Mouse (Mus musculus) right cerebral cortex, adult 2 months (tissue): ENCODE results near the gene Col6a3.

Source experiments
- DNase-seq, 2 experiments: peaks; one replicate each; pipeline ENCODE4 v3.0.0; 2021 to 2022; ENCODE audit warnings: low spot score in 2 of 2

Col6a3 gene

GRCm38 (mm10) chr1:90797276-90797891, 46.4 kb downstream of the Col6a3 start:
- DNase-seq, result peak; percentile 11 to 13

GRCm38 (mm10) chr1:90793368-90793767, 50.4 kb downstream of the Col6a3 start:
- no peak for DNase-seq

- no peak for DNase-seq
Observed at GRCm38 (mm10) chr1:90790925-90791324, 52.8 kb downstream of the Col6a3 start.

GRCm38 (mm10) chr1:90789506-90789905, 54.3 kb downstream of the Col6a3 start:
- peak in 1 of 2 experiments; percentile 7 for DNase-seq

GRCm38 (mm10) chr1:90780446-90780845, 63.3 kb downstream of the Col6a3 start:
- no peak for DNase-seq

- no peak for DNase-seq
Observed at GRCm38 (mm10) chr1:90779072-90779471, 64.7 kb downstream of the Col6a3 start.

- no peak for DNase-seq
Observed at GRCm38 (mm10) chr1:90775477-90776241, 68.1 kb downstream of the Col6a3 start.

GRCm38 (mm10) chr1:90771172-90771571, 72.6 kb downstream of the Col6a3 start:
- no peak for DNase-seq

GRCm38 (mm10) chr1:90770027-90770426, 73.7 kb downstream of the Col6a3 start:
- no peak for DNase-seq

GRCm38 (mm10) chr1:90769301-90769700, 74.5 kb downstream of the Col6a3 start:
- DNase-seq, result no peak

GRCm38 (mm10) chr1:90758091-90758673, 85.6 kb downstream of the Col6a3 start:
- DNase-seq, result no peak

GRCm38 (mm10) chr1:90753869-90754563, 89.8 kb downstream of the Col6a3 start:
- peak; percentile 53 to 57 for DNase-seq

- DNase-seq, result peak; percentile 64 to 68
Observed at GRCm38 (mm10) chr1:90751221-90751620, 92.5 kb downstream of the Col6a3 start.

GRCm38 (mm10) chr1:90750169-90750568, 93.6 kb downstream of the Col6a3 start:
- no peak for DNase-seq

- DNase-seq, result peak; percentile 37 to 47
Observed at GRCm38 (mm10) chr1:90748544-90748943, 95.2 kb downstream of the Col6a3 start.

- peak; percentile 47 to 56 for DNase-seq
Observed at GRCm38 (mm10) chr1:90743941-90744386, 99.8 kb downstream of the Col6a3 start.

- DNase-seq, result no peak
Observed at GRCm38 (mm10) chr1:90743445-90743844, 100.3 kb downstream of the Col6a3 start.

GRCm38 (mm10) chr1:90742641-90743040, 101.1 kb downstream of the Col6a3 start:
- no peak for DNase-seq

GRCm38 (mm10) chr1:90740216-90741170, 103.3 kb downstream of the Col6a3 start:
- no peak for DNase-seq

GRCm38 (mm10) chr1:90738913-90739312, 104.9 kb downstream of the Col6a3 start:
- no peak for DNase-seq

GRCm38 (mm10) chr1:90729466-90729865, 114.3 kb downstream of the Col6a3 start:
- no peak for DNase-seq
